Mouse (Mus musculus): ENCODE data around the gene Klrg2. TPM values are rescaled to one million over a fixed set of nuclear protein-coding genes. Genes with fewer than 3 reads are reported as not detected.

Gene Klrg2
- total RNA-seq, 1 experiment from 2014 or later, result 0.23 TPM

- no peak for ATAC-seq (ENCODE audit: extremely low read depth, insufficient number of reproducible peaks, low FRiP score, poor library complexity, severe bottlenecking)
Measured at GRCm38 (mm10) chr6:38635941-38636851, 846 bp downstream of the Klrg2 start.

GRCm38 (mm10) chr6:38634461-38634860 lies 2.6 kb downstream of the Klrg2 start:
- ATAC-seq (ENCODE audit: extremely low read depth, insufficient number of reproducible peaks, low FRiP score, poor library complexity, severe bottlenecking), result no peak

GRCm38 (mm10) chr6:38632826-38633225 lies 4.2 kb downstream of the Klrg2 start:
- ATAC-seq (ENCODE audit: extremely low read depth, insufficient number of reproducible peaks, low FRiP score, poor library complexity, severe bottlenecking), result no peak

- ATAC-seq (ENCODE audit: extremely low read depth, insufficient number of reproducible peaks, low FRiP score, poor library complexity, severe bottlenecking), result no peak
Measured at GRCm38 (mm10) chr6:38629556-38629955, 7.5 kb downstream of the Klrg2 start.

- ATAC-seq (ENCODE audit: extremely low read depth, insufficient number of reproducible peaks, low FRiP score, poor library complexity, severe bottlenecking), result no peak
Measured at GRCm38 (mm10) chr6:38627486-38627885, 9.6 kb downstream of the Klrg2 start.

- ATAC-seq (ENCODE audit: extremely low read depth, insufficient number of reproducible peaks, low FRiP score, poor library complexity, severe bottlenecking), result no peak
Measured at GRCm38 (mm10) chr6:38627081-38627480, 10.0 kb downstream of the Klrg2 start.

- no peak for ATAC-seq (ENCODE audit: extremely low read depth, insufficient number of reproducible peaks, low FRiP score, poor library complexity, severe bottlenecking)
Measured at GRCm38 (mm10) chr6:38626086-38626485, 11.0 kb downstream of the Klrg2 start.

GRCm38 (mm10) chr6:38624439-38624838 lies 12.6 kb downstream of the Klrg2 start:
- no peak for ATAC-seq (ENCODE audit: extremely low read depth, insufficient number of reproducible peaks, low FRiP score, poor library complexity, severe bottlenecking)

- no peak for ATAC-seq (ENCODE audit: extremely low read depth, insufficient number of reproducible peaks, low FRiP score, poor library complexity, severe bottlenecking)
Measured at GRCm38 (mm10) chr6:38623457-38623856, 13.6 kb downstream of the Klrg2 start.

- ATAC-seq (ENCODE audit: extremely low read depth, insufficient number of reproducible peaks, low FRiP score, poor library complexity, severe bottlenecking), result no peak
Measured at GRCm38 (mm10) chr6:38622406-38622805, 14.6 kb downstream of the Klrg2 start.

GRCm38 (mm10) chr6:38609892-38610291 lies 27.1 kb downstream of the Klrg2 start:
- no peak for ATAC-seq (ENCODE audit: extremely low read depth, insufficient number of reproducible peaks, low FRiP score, poor library complexity, severe bottlenecking)

- ATAC-seq (ENCODE audit: extremely low read depth, insufficient number of reproducible peaks, low FRiP score, poor library complexity, severe bottlenecking), result no peak
Measured at GRCm38 (mm10) chr6:38597481-38597880, 39.6 kb downstream of the Klrg2 start.

- ATAC-seq (ENCODE audit: extremely low read depth, insufficient number of reproducible peaks, low FRiP score, poor library complexity, severe bottlenecking), result no peak
Measured at GRCm38 (mm10) chr6:38581711-38582110, 55.3 kb downstream of the Klrg2 start.

- ATAC-seq (ENCODE audit: extremely low read depth, insufficient number of reproducible peaks, low FRiP score, poor library complexity, severe bottlenecking), result no peak
Measured at GRCm38 (mm10) chr6:38580112-38580857, 56.8 kb downstream of the Klrg2 start.

GRCm38 (mm10) chr6:38576096-38576495 lies 60.9 kb downstream of the Klrg2 start:
- peak; percentile 81 for ATAC-seq (ENCODE audit: extremely low read depth, insufficient number of reproducible peaks, low FRiP score, poor library complexity, severe bottlenecking)

Other genes starting within 250 kb of the Klrg2 start
- 41.0 and 51.3 TPM in 2 replicates for gene Ubn2, start 203.3 kb downstream of the Klrg2 start, total RNA-seq (2017)
- gene Fmc1, start 103.7 kb downstream of the Klrg2 start, total RNA-seq (2017), result 7.9 and 8.5 TPM in 2 replicates
- 403 and 418 TPM in 2 replicates for gene Luc7l2, start 85.9 kb downstream of the Klrg2 start, total RNA-seq (2017)
- not detected in 2 replicates for gene Clec2l, start 25.8 kb upstream of the Klrg2 start, total RNA-seq (2017)
- 22.3 TPM in 2 replicates for gene Tbxas1, start 238.2 kb upstream of the Klrg2 start, total RNA-seq (2017)
- 12.3 and 17.6 TPM in 2 replicates for gene Hipk2, start 238.9 kb upstream of the Klrg2 start, total RNA-seq (2017)